Mouse (Mus musculus) urinary bladder, postnatal 10 days (tissue): ENCODE measurements at regions not wholly inside any gene's neighbourhood (a gene's known extent, or its start where the extent isn't known, plus 50 kb on each side); places are given as distances from the start of the nearest gene placed in this dataset.

Source experiments
- DNase-seq: peaks from one replicate; pipeline ENCODE4 v3.0.0; 2022; ENCODE audit warnings: low spot score

DNA sequence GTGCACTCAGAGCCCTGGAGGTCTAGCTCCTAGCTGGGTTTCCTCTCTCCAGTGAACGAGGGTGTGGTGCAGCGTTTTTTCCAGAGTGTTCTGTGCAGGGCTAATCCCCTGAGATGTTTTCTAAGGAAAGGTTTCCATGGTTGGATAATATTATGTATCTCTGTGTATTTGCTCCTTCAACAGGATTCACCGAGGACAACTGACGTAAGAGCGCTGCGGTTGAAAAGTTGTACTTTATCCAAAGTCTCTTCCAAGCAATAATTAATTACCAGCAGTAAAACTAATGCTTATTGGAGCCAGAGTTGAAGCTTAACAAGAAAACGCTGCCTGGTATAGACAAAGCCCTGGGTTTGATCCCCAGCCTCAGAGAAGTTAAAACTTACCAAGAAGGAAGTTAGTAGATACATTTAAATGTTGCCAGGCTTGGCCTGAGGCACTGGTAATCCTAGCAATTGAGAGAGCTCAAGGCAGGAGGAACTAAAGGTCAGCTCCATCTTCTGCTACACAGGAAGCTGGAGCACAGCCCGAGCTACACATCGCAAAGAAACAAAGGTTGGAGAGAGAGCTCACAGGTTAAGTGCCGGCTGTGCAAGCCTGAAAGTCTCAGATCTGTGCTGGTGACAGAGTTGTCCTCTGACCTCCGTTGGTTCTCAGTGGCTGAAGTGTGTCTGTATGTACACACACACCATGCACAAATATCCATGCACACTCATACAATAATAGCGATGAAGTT, 51.2 kb upstream of the Rap1b start:
- DNase-seq = no peak

DNA sequence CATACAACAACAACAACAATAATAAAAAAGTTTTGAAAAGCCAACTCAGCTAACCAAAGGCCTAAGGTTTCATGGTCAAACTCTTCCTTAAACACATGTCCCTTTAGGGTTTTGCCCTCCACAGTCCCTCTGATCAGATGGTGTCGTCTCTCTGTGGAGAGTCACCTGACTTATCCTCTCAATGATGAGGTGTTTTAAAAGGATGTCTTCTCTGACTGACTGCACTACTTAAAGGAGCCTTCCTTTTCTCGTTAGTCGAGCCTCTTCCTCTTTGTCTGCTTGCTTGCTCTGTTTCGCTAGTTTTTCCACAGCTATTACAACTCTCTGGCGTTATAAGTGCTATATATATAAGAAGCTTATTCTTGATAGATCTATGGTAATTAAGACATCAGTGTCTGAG, 51.9 kb upstream of the Rap1b start:
- DNase-seq = no peak

DNA sequence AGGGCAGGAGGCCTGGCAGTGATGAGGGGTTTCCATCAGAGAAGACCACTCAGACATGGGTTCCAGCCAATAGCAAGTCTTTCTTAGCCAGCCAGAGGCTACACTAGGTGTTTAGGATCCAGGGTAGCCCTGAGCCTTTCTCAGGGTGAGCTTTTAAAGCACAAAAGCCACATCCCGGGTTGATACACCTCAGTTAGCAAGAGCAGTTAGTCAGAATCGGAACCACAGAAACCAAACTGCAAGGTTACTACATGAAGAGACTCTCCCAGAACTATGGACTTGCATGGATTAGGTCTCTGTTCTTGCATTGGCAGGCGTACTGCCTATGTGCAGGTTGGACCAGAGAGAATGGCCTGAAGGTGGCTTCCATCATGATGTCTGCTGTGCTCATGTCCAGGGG, 52.6 kb upstream of the Rap1b start:
- DNase-seq = no peak

DNA sequence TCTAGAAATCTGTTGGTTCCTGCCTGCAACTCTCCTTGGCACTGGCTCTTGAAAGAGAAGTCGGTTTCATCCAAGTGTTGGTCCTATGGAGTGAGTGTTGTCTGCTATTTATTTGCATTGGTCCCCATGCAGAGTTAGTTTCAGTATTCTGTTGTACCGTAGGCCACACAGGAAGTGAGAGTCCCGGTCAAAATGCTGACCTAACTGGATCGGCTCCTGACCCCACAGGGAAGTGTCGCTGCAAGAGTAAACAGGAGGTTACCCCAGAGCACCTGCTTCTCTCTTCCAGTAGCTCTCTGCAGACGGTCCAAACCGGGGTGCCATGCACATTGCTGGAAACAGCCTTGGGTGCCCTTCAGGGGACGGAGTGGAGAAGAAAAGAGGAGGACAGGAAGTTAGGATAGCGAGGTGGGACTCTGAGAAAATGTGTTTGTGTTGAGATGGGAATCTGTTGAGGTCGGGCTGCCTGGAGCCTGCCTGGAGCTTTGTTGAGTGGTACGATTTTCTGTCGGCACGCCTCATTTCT, 53.6 kb upstream of the Rap1b start:
- no peak for DNase-seq

DNA sequence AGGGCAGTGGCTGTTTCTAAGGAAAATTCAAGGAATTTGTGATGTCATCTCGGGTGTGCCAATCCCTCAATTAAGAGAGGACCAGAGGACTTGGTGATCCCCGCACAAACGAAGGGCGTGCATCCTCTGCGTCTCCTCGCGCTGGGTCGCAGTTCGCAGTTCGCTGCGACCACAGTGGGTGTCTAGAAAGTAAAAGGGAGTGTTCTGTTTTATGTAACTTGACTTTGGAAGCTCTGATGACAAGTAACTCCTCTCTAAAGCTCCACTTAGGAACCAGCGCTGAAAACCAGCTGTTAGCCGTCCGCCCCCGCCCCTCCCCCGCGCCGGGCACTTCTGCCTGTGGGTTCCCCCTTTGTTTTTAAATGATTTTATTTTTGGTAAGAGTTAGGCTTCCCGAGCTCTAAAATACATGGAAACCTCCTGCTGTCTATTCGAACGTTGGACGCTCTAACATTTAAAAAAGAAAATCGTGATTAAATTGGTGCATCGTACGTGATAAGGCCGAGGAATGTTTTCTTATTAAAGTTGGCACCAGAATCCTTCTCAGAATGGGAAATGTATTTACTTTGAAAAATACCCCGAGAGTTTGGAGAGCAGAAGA, 59.9 kb upstream of the Rap1b start:
- no peak for DNase-seq

DNA sequence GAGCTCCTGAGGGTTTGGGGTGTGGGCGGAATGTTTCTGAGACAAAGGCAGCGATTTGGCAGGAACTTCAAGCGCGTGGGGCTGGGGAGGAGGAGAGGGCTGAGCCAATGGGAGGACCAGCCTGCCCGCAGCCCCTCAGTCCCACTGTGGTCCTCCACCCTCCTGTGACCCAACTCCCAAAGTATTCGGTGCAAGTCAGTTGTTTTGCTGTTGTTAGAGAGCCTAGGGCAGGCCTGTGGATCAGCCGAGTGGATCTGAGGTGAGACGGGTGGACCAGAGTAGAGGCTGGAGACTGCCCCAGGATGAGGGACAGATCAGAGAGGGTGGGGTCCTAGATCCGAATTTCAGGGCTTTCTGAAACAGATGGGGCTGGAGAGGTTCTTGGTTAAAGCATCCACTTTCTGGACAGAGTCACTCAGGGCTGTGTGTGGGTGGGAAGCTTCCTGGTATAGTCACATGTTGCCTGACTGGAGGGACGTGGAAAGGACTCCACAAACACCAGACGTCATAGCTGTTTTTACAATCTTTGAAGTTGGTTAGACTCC, 60.5 kb upstream of the Rap1b start:
- DNase-seq = peak; percentile 22

DNA sequence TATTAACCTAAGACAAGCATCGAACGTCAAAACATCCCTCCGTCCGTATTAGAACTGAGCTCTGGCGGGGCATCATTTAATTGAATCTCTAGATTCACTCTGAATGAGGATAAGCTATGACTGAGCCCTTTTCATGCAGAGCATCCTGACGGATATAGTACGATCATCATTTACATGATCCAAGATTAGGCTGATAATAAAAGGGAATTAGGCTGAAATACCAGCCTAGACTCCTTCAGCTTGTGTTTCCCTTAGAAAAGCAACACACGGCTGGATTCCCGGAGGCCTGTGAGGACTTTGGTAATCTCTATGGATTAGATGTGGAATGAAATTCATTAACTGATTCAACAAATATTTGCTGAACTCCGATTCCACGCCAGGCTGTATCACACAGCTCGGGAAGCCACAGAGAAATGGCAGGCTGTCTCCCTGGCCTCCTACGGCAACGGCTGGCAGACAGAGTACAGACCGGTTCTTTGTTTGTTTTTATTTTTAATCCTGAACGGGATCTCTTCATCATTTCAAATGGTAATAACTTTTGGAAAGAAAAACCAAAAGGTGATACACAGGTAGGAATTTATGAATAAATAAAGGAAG, 62.3 kb upstream of the Rap1b start:
- no peak for DNase-seq

DNA sequence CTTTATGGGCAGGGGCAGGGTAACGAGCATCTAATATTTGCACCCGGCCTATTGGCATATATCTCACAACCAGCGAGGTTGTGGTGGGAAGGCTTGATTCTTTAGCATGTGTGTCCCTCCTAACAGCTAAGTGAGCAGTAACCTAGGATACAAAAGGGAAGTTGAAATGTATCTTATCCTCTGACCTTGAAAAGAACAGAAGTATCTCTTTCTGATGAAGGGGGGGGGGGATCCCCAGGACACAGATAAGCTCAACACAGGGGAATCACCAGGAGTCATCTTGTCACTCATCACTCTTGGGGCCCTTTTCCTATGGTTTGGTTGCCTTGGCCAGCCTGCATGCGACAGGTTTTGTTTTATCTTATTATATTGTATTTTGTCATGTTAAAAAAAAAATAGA, 63.3 kb upstream of the Rap1b start:
- no peak for DNase-seq

DNA sequence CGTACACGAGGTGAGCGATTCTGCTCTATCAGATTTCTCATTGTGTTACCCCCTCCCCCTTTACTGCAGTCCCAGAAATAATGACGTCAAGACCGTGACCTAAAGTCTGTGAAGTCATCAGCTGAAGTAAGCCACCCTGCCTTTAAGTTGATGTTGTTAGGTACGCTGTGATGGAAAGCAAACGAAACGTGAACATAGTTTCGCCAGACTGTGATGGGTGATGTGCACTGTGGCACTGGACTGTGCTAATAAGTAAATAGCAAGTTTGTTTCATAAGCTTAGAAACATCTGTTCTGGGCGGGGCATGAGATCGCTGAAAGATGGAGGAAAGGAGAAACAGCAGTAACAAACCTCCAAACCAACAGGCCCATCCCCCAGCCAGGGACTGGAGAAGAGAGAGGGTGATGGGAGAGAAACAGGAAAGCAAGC, 64.0 kb upstream of the Rap1b start:
- no peak for DNase-seq

DNA sequence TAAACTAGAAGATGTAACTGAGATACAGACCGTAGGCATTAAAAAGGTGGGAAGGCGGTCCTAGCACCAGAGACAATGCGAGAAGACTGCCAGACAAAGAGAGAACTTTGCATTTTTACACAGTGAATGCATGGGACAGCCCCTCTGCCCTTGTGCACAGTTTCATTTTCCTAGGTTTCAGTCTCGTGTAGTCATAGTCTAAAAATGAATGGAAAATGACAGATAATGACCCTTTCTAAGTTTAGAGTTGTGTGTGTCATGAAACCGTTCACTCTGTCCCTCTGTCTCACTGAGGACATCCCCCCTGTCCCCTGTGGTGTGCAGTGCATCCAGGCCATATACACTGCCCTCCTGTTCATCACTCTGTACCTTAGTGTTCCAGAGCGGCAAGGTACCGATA, 64.6 kb upstream of the Rap1b start:
- no peak for DNase-seq

DNA sequence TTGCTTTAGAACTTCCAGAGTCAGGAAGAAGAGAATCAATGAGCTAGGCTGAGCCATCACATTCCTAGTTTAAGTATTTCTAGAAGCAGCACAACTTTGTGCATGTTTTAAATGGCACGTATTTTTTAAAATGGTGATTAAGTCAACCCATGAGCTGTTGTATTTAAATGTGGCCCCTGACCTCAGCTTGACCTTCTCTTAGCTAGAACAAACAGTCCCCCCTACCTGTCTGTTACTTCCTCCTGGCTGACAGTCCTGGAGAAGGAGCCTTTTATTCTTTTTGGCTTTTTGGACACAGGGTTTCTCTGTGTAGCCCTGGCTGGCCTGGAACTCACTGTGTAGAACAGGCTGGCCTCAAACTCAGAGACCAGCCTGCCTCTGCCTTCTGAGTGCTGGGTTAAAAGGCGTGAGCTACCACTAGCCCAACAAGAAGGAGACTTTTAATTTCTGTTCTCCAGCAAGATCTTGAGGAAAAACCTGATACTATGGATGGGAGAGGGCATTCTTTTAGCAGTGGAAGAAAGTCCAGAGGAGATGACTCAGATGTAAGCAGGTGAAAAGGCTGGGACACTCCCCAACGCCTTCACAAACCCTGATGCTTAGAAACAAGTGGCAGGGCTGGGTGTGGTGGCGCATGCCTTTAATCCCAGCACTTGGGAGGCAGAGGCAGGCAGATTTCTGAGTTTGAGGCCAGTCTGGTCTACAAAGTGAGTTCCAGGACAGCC, 69.3 kb upstream of the Rap1b start:
- DNase-seq = no peak

DNA sequence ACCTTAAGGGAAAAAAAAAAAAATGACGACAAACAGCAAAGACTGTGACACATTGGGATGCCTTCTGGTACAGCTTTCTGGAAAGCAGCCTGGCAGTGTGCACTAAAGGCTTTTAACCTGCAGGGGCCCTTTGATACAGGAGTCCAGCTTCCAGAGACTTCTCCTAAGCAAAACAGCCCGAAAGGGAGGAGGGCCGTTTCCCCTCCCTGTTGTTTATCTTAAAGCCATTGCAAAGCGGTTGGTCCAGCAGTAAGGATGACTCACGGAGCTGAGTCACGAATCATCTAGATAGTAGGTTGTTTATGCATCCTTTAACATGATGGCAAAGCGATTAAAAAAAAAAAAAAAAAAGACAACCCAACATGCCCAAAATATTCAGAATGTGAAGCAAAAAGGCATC, 70.4 kb upstream of the Rap1b start:
- DNase-seq = no peak

DNA sequence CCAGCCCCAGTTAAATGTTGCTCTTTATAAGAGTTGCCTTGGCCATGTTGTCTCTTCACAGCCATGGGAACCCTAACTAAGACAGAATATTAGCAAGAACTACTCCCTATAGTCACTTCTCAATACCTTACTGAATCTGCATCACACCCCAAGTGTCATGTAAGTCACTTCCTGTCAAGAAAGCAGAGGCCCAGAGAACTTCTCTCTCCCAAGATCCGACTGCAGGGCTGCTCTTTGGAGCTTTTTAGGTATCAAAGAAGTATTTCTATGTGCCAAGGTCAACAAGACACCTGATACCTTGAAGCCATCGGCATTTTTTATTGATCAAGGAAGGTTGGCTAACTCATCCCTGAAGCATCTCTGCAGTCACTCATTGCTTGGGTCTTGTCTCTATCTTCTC, 72.0 kb upstream of the Rap1b start:
- DNase-seq = no peak

DNA sequence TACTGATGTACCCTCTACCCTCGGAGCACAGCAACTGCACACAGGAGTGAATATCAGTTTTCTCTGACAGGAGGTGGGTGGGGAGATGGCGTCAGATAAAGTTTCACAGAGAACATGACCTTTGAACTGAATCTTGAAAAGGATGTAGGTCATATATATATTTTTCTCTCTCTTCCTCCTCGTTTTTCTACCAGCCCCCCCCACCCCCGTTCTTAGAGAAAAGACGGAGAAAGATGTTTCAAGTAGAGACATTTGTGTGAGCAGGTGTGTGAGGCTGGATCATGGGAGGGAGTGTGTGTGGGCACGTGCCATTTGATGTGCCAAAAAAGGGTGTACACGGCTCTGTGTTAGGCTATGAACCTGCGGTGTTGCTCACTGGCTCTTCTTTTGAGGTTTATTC, 72.8 kb upstream of the Rap1b start:
- no peak for DNase-seq

DNA sequence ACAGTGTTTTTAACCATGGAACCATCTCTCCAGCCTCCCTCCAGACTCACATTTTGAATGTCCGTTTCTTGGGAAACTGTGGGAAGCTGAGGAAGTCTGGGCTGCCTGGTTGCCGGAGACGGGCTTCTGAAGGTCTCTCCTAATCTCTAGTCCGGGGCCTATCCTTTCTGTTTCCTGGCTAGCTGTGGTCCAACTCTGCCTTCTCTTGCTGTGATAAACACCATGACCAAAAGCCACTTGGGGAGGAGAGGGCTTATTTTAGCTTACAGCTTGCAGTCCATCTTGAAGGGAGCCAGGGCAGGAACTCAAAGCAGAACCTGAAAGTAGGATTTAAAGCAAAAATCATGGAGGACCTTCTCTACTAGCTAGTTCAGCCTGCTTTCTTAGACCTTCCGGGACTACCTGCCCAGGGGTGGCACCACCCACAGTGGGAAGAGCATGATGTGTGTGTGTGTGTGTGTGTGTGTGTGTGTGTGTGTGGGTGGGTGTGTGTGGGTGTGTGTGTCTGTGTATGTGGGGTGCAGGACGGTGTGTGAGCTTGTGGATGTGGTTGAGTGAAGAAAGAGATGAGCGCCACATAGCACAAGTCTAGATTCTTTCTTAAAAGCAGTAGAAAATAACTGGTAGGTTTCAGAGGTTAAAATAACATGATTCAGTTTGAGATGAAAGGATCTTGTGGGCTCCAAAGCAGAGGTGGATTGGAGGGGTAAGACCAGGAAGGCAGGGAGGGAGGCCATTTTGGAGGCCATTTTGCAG, 73.5 kb upstream of the Rap1b start:
- no peak for DNase-seq

DNA sequence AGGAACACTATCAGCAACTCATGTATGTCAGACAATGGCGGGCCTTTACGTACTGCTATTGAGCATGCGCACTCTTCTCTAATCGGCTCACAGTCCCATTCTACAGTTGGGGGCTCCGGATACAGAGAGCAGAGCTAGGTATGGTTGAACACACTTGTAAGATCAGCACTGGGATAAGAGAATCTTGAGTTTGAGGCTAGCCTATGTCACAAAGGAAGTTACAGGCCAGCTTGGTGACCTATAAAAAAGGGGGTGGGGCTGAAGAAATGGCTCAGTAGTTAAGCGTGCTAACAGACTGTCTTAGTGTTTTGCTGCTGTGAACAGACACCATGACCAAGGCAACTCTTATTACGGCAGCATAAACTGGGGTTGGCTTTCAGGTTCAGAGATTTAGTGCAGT, 79.4 kb upstream of the Rap1b start:
- no peak for DNase-seq

DNA sequence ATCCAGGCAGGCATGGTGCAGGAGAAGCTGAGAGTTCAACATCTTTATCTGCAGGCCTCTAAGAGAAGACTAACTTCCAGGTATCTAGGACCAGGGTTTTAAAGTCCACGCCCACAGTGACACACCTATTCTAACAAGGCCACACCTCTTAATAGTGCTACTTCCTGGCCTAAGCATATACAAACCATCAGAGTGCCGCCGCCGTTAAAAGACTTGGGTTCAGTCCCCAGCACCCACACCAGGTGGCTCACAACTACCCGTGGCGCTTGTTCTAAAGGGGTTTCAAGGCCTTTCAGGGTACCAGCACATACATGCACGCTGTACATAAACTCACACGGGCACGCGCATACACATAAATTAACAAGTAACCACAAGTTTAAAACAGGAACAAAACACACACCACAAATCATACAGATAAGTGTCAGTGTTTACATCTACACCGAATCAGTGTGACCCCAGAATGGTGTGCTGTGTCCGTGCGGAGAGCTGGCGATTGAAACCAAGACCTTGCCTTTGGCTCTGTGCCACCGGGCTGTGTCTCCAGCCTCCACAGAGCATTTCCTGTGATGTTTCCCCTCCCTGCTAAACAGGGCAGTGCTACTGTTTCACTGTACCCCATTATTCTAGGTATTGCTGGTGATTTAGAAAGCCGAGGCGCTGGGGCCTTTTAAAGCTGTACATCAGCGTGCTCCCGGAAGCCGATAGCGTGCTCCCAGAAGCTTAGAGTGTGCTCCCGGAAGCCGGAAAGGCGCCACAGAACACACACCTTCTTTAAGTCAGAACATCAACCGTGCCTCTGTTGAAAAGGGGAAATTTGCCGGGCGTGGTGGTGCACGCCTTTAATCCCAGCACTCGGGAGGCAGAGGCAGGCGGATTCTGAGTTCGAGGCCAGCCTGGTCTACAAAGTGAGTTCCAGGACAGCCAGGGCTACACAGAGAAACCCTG, 80.0 kb upstream of the Rap1b start:
- DNase-seq = no peak

DNA sequence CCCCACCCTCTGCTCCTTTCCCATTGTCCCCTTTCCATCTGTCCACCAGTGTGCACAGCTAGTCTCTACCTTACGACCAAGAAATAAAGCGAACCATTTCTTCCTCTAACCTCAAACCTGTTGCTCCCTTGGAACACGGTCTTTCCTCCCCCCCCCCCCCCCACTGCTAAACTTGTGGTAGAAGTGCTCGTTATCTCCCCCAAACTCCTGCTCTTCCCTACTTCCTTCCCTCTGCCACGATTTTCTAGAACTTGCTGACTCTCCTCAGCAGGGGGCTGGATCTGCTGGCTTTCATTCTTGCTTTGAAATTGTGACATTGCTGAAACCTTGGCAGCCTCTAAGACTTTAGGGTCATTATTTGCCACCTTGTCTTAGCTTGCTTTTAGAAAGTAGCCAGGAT, 83.2 kb upstream of the Rap1b start:
- DNase-seq = no peak

DNA sequence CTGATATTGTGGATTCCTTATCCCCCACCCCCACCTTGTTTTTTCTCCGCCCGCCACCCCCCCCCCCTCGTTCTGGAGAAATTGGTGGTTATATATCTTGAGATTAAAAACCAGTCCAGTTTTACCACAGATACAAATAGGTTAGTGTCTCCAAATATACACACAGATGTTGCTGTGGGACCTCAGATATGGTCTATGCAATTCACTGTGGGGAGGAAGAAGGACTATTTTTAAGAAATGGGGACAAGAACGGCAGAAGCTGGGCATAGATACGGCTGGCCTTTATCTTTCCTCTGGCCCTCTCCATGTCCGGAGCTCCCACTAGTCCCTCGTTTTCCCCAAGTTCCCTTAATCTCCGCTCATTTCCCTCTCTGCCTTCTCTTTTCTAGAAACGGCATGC, 89.0 kb upstream of the Rap1b start:
- no peak for DNase-seq

DNA sequence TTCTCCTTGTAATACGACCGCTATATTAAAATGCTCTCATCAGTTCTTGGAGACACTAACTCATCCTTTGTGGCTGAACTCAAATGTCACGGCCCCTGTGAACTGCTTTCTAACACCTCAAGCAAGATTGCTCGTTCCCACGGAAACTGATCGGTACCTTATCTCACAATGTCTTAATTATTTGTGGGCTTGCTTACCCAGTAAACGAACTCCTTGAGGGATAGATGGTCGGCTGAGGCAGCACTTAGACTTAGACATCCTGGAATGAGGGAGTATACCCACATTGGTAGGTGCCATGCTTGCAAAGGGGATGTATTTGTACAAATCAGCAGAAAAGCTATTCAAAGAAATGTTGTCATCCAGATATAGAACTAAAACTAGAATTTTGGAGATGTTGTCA, 92.9 kb upstream of the Rap1b start:
- no peak for DNase-seq
